Mouse (Mus musculus) brown adipose tissue, adult 24 weeks (tissue): ENCODE data around the gene Dnmt1. TPM values are rescaled to one million over a fixed set of nuclear protein-coding genes. Genes with fewer than 3 reads are reported as not detected.
A peak's percentile ranks its signal among the peaks of the same experiment; 100 is the strongest.

Experiments
- H3K27ac ChIP-seq: fragments of 200-500 bp; replicated peaks from 2 replicates; pipeline ENCODE4 v1.5.1; 2012; ENCODE audit warnings: low read depth, mild to moderate bottlenecking, low read length
- H3K4me1 ChIP-seq: fragments of 200-500 bp; 2 replicates; pipeline ENCODE4 v1.6.1; 2012; ENCODE audit warnings: low read length, mixed read lengths; ENCODE audit not compliant: control insufficient read depth, insufficient read depth, insufficient read length
- H3K4me3 ChIP-seq: fragments of 200-500 bp; 2 replicates; pipeline ENCODE4 v1.5.1; 2012; ENCODE audit warnings: low read depth, mild to moderate bottlenecking, low read length, moderate library complexity; ENCODE audit not compliant: insufficient read depth
- polyA plus RNA-seq: library from polyadenylated mRNA; stranded (reverse); fragments of >200 nt; gene quantifications from 2 replicates; pipeline ENCODE4 v1.2.4, GENCODE M21; 2012; ENCODE audit not compliant: missing spikeins, insufficient read depth, insufficient read length

The Dnmt1 gene
- polyA plus RNA-seq, 1 experiment = 7.7 TPM

- peak overlapping the region; percentile 70 for H3K4me3 ChIP-seq
- 0 out of 2 replicates have a peak overlapping the region, but pooled peaks have one; percentile 2 for H3K27ac ChIP-seq
- no peaks in the 10 kb centered on the region for H3K4me1 ChIP-seq
Observed at GRCm38 (mm10) chr9:20888386-20888765, 71.3 kb downstream of the Dnmt1 start.

- peak within 1 kb of the TSS; percentile 71 for H3K4me3 ChIP-seq
Observed at GRCm38 (mm10) chr9:20887704-20888385, 71.8 kb downstream of the Dnmt1 start, which contains the start of gene Ppan. Gene Ppan, plus strand, starts transcription at chr9:20888175.

GRCm38 (mm10) chr9:20887191-20887590 is 72.5 kb downstream of the Dnmt1 start:
- H3K4me1 ChIP-seq = no peaks in the 10 kb centered on the region
- H3K4me3 ChIP-seq = no peak overlapping the region
- 0 out of 2 replicates have a peak overlapping the region, but pooled peaks have one; percentile 16 for H3K27ac ChIP-seq

More at GRCm38 (mm10) chr9:20887704-20888385, 71.8 kb downstream of the Dnmt1 start, which contains the start of gene Ppan:
- Histone ChIP-seq H3K4me1 (no peaks in the 10 kb centered on the region), H3K27ac (peak within 1 kb of the TSS; percentile 87)

- Histone ChIP-seq H3K4me3 (no peak overlapping the region), H3K27ac (no peak overlapping the region), H3K4me1 (no peaks in the 10 kb centered on the region)
Observed at GRCm38 (mm10) chr9:20886563-20886962, 73.1 kb downstream of the Dnmt1 start.

GRCm38 (mm10) chr9:20879097-20879792 is 80.4 kb downstream of the Dnmt1 start, which contains the start of gene Angptl6:
Gene Angptl6, minus strand, starts transcription at chr9:20879727.
- Histone ChIP-seq H3K27ac (peak within 1 kb of the TSS; percentile 56), H3K4me3 (peak within 1 kb of the TSS; percentile 55), H3K4me1 (no peaks in the 10 kb centered on the region)

- Histone ChIP-seq H3K4me1 (no peaks in the 10 kb centered on the region), H3K4me3 (peak overlapping the region; percentile 55)
Observed at GRCm38 (mm10) chr9:20878710-20879065, 81.0 kb downstream of the Dnmt1 start.

GRCm38 (mm10) chr9:20878041-20878709 is 81.5 kb downstream of the Dnmt1 start:
- Histone ChIP-seq H3K4me1 (no peaks in the 10 kb centered on the region), H3K27ac (peak overlapping the region; percentile 56), H3K4me3 (peak overlapping the region; percentile 55)

More at GRCm38 (mm10) chr9:20878710-20879065, 81.0 kb downstream of the Dnmt1 start:
- peak overlapping the region; percentile 56 for H3K27ac ChIP-seq

GRCm38 (mm10) chr9:20877118-20878040 is 82.3 kb downstream of the Dnmt1 start:
- Histone ChIP-seq H3K4me3 (peak overlapping the region; percentile 43), H3K4me1 (no peaks in the 10 kb centered on the region), H3K27ac (no peak overlapping the region)

- Histone ChIP-seq H3K4me1 (no peaks in the 10 kb centered on the region), H3K27ac (no peak overlapping the region)
Observed at GRCm38 (mm10) chr9:20876318-20877117, 83.2 kb downstream of the Dnmt1 start.

GRCm38 (mm10) chr9:20875021-20875790 is 84.5 kb downstream of the Dnmt1 start:
- H3K27ac ChIP-seq = no peak overlapping the region
- H3K4me1 ChIP-seq = no peaks in the 10 kb centered on the region
- H3K4me3 ChIP-seq = no peak overlapping the region

More at GRCm38 (mm10) chr9:20876318-20877117, 83.2 kb downstream of the Dnmt1 start:
- no peak overlapping the region for H3K4me3 ChIP-seq

GRCm38 (mm10) chr9:20873521-20873920 is 86.2 kb downstream of the Dnmt1 start:
- no peaks in the 10 kb centered on the region for H3K4me1 ChIP-seq
- no peak overlapping the region for H3K4me3 ChIP-seq
- H3K27ac ChIP-seq = no peak overlapping the region

GRCm38 (mm10) chr9:20872991-20873390 is 86.7 kb downstream of the Dnmt1 start:
- Histone ChIP-seq H3K4me3 (no peak overlapping the region), H3K27ac (no peak overlapping the region), H3K4me1 (no peaks in the 10 kb centered on the region)
